Mouse (Mus musculus) cerebellum, adult 18-20 months (tissue): ENCODE measurements around the gene Clec4g.

ENCODE experiments used
- DNase-seq, 2 experiments: peaks; one replicate each; pipeline ENCODE4 v3.0.0; 2021

Gene Clec4g

DNA sequence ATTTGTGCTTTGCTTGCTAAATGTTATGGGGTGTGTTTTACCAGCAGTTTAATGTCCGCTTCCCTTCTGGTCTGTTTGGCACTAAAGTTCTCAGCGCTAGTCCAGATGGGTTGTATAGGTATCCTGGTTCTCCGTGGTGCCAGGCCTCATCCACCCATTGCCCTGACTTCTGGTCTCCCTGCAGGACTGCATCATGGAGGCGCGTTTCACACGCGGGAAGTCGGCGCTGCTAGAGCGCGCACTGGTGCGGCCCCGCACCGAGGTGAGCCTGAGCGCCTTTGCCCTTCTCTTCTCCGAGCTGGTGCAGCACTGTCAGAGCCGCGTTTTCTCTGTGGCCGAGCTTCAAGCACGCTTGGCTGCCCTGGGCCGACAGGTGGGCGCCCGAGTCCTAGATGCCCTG, 41.6 kb downstream of the Clec4g start:
- no peak for DNase-seq

DNA sequence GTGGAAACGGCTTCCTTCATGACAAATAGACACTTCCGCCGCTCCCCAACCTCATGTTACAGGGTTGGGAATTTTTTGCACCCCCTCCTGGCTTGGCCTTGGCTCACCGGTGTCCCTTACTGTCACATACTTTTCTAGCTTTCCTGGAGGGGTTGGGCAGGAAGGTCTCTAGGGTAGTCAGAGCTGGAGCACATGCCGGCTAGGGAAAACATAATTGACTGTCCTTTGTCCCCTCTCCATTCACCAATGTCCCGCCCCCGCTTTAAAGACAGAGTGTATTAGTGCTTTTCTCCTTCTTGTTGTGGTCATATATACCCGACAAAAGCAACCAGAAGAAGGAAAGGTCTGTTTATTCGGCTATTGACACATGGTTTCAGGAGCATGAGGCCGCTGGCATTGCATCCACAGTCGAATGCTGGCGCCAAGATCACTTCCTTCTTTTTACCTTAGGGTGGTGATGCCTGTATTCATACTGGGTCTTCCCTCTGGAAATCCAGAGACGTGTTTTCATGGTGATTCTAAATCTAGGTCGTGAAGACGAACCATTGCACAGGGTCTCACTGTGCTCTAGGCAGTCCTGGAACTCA, 43.4 kb downstream of the Clec4g start:
- DNase-seq = peak in 1 of 2 experiments; percentile 36

DNA sequence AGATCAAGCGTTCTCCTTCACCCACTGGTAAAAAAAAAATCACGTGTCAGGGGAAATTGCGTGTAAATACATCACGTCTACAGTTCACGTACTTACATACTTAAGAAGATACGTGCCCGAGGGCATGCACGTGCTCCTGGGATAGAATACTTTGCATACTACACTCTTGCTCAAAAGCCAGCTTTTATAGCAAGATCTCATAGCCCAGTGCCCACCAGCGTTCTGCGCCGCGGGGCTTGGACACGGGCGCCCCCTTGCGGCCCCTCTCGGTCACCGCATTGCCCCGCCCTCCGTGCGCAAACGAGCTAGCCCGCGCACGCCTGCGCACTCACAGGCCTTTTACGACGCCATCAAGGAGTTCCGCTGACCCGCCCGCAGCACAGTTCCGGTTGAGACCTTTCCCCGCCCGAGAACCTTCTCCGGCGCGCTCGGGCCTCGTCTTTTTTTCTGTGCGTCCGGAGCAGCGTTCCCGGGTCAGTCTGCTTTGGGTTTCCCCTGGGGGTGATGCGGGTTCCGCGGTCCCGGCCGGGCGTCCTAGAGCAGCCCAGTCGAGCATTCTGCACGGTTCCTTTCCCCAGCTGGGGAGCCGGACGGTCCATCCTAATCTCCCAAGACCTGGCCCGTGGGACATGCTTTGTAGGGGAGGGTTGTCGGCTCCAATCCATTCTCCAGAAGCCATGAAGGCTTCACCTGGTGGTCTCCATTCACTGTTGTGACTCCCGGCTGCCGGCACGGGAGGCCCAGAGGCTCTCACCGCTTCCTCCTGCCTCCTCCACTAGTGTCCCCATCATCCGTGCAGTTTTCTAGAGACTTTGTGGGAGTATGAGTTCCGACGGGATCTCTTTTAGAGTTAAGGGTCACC, 44.1 kb downstream of the Clec4g start, which contains the start of gene Trappc5:
Gene Trappc5 (plus strand): TSS at position 169 of the 862 bp plus-strand sequence.
- peak; percentile 94 to 98 for DNase-seq

DNA sequence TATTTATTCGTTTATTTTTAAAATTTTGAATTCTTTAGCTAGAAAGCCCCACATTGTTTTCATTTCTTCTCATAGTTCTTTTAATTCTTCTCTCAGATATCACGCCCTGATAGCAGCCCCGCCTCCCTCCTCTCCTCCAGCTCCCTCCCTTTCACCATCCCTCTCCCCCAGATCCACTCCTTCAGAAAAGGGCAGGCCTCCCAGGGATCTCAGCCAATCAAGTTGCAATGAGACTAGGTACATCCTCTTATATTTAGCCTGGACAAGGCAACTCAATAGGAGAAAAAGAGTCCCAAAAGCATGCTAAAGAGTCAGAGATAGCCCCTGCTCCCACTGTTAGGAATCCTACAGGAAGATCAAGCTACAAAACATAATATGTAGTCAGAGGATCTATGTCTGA, 45.8 kb downstream of the Clec4g start:
- DNase-seq = no peak

DNA sequence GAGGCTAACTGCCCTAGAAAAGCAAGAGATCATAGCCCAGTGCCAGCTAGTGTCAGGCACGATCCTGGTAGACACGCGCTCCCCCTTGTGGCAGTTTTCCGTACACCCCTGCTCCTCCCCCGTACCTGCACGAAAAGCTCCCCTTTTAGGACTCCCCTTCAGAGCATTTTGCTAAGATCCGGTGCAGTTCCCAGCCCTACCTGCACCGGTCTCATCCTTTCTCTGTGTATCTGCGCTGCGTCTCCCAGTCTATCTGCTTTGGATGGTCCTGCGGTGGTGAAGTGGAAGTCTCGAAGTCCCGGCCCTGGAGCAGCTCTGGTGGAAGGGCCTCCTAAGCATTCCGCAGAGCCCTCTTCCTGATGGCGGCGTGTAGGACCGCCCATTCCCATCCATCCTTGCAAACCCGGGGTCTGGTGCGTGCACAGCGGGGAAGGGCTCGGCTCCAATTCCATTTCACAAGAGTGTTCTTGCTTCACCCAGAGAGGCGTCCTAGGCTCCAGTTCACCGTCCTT, 48.4 kb downstream of the Clec4g start, which contains the start of gene Fcor:
Gene Fcor (minus strand): TSS at position 383 of the 512 bp plus-strand sequence.
- DNase-seq = peak; percentile 92 to 93

DNA sequence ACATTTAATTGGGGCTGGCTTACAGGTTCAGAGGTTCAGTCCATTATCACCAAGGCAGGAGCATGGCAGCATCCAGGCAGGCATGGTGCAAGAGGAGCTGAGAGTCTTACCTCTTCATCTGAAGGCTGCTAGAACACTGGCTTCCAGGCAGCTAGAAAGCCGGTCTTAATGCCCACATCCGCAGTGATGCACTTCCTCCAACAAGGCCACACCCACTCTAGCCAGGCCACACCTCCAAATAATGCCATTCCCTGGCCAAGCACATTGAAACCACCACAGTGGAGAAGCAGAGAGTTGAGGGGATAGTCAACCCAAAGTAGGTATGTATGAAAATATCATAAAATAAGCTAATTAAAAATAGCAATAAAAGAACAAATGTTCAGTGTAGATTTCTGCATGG, 50.1 kb downstream of the Clec4g start:
- no peak for DNase-seq

DNA sequence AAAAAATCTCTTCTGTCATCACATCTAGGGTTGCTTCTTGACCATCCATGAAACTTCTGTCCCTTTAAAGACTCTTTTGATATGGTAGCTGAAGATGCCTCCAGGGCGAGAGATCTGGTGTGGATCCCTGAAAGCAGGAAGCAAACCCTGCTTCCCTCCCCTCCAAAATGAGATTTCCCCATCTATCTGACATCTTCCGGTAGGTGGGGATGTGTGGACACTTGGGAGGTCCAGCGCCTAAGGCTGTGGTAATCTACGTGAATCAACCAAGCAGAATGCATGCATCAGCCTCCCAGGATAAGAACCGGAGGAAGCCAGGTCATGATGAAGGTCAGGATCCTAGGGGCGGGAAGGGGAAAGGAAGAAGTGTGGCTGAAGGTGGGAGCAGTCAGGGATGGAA, 54.9 kb downstream of the Clec4g start, which contains the start of gene Mcemp1:
Gene Mcemp1 (plus strand): TSS at position 248 of the 400 bp plus-strand sequence.
- DNase-seq = no peak

DNA sequence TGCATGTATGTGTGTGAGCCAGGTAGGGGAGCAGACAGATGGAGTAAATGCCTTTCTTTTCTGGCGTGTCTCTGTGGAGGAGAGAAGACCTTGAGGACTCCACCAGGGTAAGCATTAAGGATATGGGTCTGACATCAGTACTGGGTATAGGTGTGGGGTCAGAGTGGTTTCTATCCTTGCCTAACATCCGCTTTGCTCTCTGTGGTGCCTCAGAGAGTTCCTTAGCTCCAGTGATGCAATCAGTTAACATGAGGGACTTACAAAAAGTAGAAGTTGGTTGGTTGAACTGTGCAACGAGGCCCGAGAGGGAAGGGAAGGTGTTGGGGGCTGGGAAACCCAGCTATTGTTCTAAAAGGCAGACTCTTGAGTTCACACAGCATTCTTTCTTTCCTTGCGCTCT, 56.0 kb downstream of the Clec4g start:
- DNase-seq = no peak

DNA sequence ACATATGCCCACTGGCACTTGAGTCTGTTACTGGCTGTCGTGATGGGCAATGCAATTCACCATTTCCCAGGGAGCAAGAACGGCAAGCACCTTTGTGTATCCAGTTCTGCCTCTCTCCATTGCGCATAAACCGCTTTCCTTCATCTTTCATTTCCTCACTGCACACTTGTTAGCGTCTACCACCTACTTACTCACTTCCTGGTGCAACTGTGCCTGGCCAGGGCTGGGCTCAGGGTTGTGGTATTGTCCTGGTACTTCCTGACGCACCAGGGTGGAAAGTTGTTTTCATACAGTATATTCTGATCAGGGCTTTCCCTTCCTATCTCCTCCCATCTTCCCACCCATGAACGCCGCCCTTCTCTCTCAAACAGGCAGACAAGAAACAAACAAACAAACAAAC, 59.6 kb downstream of the Clec4g start:
- no peak for DNase-seq
